In the genomic region with DNA sequence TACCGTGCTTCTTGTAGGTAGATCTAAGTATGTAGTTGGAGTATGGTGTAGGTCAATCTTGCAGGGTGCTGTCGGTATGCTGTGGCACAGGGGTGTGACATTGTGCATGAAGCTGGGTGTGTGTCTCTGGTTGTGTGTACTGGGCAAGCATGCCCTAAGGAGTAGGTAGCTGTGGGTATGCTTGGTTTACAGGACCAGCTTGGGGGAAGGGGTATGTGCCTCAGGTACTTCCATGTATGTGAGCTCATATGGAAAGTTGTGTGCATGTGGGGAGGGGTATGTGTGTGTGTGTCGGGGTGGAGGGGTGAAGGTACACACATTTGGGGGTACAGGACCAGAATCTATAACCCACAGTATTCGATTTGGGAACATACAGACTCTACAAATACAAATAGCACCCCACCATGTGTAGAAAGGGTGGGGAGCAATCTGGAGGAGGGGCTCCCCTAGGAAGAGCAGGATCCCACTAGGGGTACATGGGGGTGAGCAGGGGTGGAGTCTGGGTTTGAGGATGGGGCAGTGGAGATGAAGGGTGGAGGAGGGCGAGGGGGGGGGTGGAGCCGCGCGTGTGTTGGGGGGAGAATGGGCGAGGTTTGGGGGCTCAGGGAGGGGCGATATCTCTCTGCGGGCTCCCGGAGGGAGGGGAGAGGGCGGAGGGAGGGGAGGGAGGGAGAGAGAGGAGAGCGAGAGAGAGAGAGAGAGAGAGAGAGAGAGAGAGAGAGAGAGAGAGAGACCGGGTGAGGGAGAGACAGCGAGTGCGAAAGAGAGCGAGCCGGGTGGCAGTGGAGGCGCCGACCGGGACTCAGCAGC, we compare ENCODE assay signal across 8 mouse cellular contexts. TPM values are rescaled to one million over a fixed set of nuclear protein-coding genes. Genes with fewer than 3 reads are reported as not detected.
A peak's percentile ranks its signal among the peaks of the same experiment; 100 is the strongest.
DNase-seq lines count a peak whose midpoint lies in the region; ATAC-seq and TF ChIP-seq lines count a peak whose summit lies in the region.

A gene (plus strand): TSS at position 779 of the 810 bp plus-strand sequence.

- H3K27ac ChIP-seq in kidney, postnatal 0 days: peak within 1 kb of the TSS; percentile 42; the same call in 1 of the 2 replicates
- no peak within 1 kb of the TSS for H3K27ac ChIP-seq in embryonic facial prominence, embryonic 11.5 days (replicated peaks; ENCODE audit: low read depth, low read length)
- peak within 1 kb of the TSS; percentile 81 for H3K27ac ChIP-seq in hindbrain, embryonic 16.5 days (ENCODE audit: low read depth, low read length)
- H3K27ac ChIP-seq in liver, embryonic 13.5 days: no peak within 1 kb of the TSS

- peak within 1 kb of the TSS; percentile 54 for H3K9ac ChIP-seq in kidney, postnatal 0 days (ENCODE audit: low read depth, low read length)
- peak within 1 kb of the TSS; percentile 55 for H3K9ac ChIP-seq in embryonic facial prominence, embryonic 11.5 days (replicated peaks; ENCODE audit: low read length)
- peak within 1 kb of the TSS; percentile 86 for H3K9ac ChIP-seq in hindbrain, embryonic 16.5 days (ENCODE audit: low read depth, low read length)
- no peak within 1 kb of the TSS for H3K9ac ChIP-seq in liver, embryonic 13.5 days

- H3K36me3 ChIP-seq in kidney, postnatal 0 days (ENCODE audit: insufficient read depth, low read length): no peaks in the 10 kb centered on the region
- H3K36me3 ChIP-seq in embryonic facial prominence, embryonic 11.5 days (replicated peaks; ENCODE audit: control insufficient read depth, insufficient read depth, low read depth, low read length): no peaks in the 10 kb centered on the region
- peaks cover 10% of the 10 kb centered on the region for H3K36me3 ChIP-seq in hindbrain, embryonic 16.5 days (ENCODE audit: control insufficient read depth, insufficient read depth, low read length)
- H3K36me3 ChIP-seq in liver, embryonic 13.5 days: no peaks in the 10 kb centered on the region

- H3K9me3 ChIP-seq in kidney, postnatal 0 days (replicated peaks; ENCODE audit: low read length): no peaks in the 10 kb centered on the region
- H3K9me3 ChIP-seq in embryonic facial prominence, embryonic 11.5 days (replicated peaks; ENCODE audit: control insufficient read depth, low read length): no peaks in the 10 kb centered on the region
- H3K9me3 ChIP-seq in hindbrain, embryonic 16.5 days (ENCODE audit: control insufficient read depth, low read length): no peaks in the 10 kb centered on the region
- no peaks in the 10 kb centered on the region for H3K9me3 ChIP-seq in liver, embryonic 13.5 days (replicated peaks)

- peaks cover 23% of the 10 kb centered on the region for H3K4me1 ChIP-seq in kidney, postnatal 0 days (replicated peaks; ENCODE audit: insufficient read depth, low read length)
- 0 out of 2 replicates have a peak, but pooled peaks cover 3% of the 10 kb centered on the region for H3K4me1 ChIP-seq in embryonic facial prominence, embryonic 11.5 days (ENCODE audit: control insufficient read depth, insufficient read depth, low read length)
- H3K4me1 ChIP-seq in hindbrain, embryonic 16.5 days (ENCODE audit: control insufficient read depth, insufficient read depth, low read depth, low read length): peaks cover 20% of the 10 kb centered on the region
- H3K4me1 ChIP-seq in liver, embryonic 13.5 days (replicated peaks): peaks cover 22% of the 10 kb centered on the region

- no peak for TF ChIP-seq CTCF in kidney, postnatal 0 days (IDR thresholded peaks at IDR 0.05; ENCODE audit: low read depth)

- H3K4me2 ChIP-seq in kidney, postnatal 0 days (ENCODE audit: low read length): peak within 1 kb of the TSS; percentile 87
- peak within 1 kb of the TSS; percentile 94 for H3K4me2 ChIP-seq in embryonic facial prominence, embryonic 11.5 days (ENCODE audit: low read depth, low read length)
- peak within 1 kb of the TSS; percentile 73 for H3K4me2 ChIP-seq in hindbrain, embryonic 16.5 days (ENCODE audit: low read length)
- peak within 1 kb of the TSS; percentile 56 for H3K4me2 ChIP-seq in liver, embryonic 13.5 days

- no peak for ATAC-seq in kidney, postnatal 0 days (replicated peaks; ENCODE audit: low FRiP score, low read depth)
- ATAC-seq in embryonic facial prominence, embryonic 11.5 days (replicated peaks; ENCODE audit: insufficient number of reproducible peaks, low FRiP score, low TSS enrichment, low read depth): no peak
- ATAC-seq in hindbrain, embryonic 16.5 days: no peak
- ATAC-seq in liver, embryonic 13.5 days (ENCODE audit: low read depth): no peak
- no peak for ATAC-seq in erythroblast, adult 5-6 weeks (replicated peaks; ENCODE audit: low FRiP score, poor library complexity, severe bottlenecking)

- peak; percentile 22 for DNase-seq in kidney, postnatal 0 days (ENCODE audit: low spot score)
- DNase-seq in kidney, postnatal 14 days: no peak
- DNase-seq in embryonic facial prominence, embryonic 11.5 days (ENCODE audit: low spot score): peak; percentile 17
- DNase-seq in liver, embryonic 13.5 days: no peak
- no peak for DNase-seq in cerebellum, postnatal 25 days
- no peak for DNase-seq in adrenal gland, postnatal 14 days

- H3K4me3 ChIP-seq in kidney, postnatal 0 days (replicated peaks; ENCODE audit: low read depth, low read length): peak within 1 kb of the TSS; percentile 38
- H3K4me3 ChIP-seq in embryonic facial prominence, embryonic 11.5 days (ENCODE audit: low read depth, low read length): peak within 1 kb of the TSS; percentile 47
- peak within 1 kb of the TSS; percentile 73 for H3K4me3 ChIP-seq in hindbrain, embryonic 16.5 days (ENCODE audit: low read length)
- peak within 1 kb of the TSS; percentile 35 for H3K4me3 ChIP-seq in liver, embryonic 13.5 days (replicated peaks)

- 17% methylated on average over 20 of the region's 22 CpGs for WGBS in kidney, postnatal 0 days
- WGBS in embryonic facial prominence, embryonic 11.5 days: 16% methylated on average over 16 of the region's 22 CpGs
- 12% methylated on average over 22 of the region's 22 CpGs for WGBS in hindbrain, embryonic 16.5 days
- 13% methylated on average over 15 of the region's 22 CpGs for WGBS in liver, embryonic 13.5 days (ENCODE audit: insufficient replicate concordance)

- 0 out of 2 replicates have a peak, but pooled peaks cover 3% of the 10 kb centered on the region for H3K27me3 ChIP-seq in kidney, postnatal 0 days (ENCODE audit: insufficient read depth, low read length)
- peaks cover 22% of the 10 kb centered on the region for H3K27me3 ChIP-seq in embryonic facial prominence, embryonic 11.5 days (ENCODE audit: control insufficient read depth, insufficient read depth, low read length)
- no peaks in the 10 kb centered on the region for H3K27me3 ChIP-seq in hindbrain, embryonic 16.5 days (replicated peaks; ENCODE audit: control insufficient read depth, insufficient read depth, low read length)
- H3K27me3 ChIP-seq in liver, embryonic 13.5 days: peaks cover 78% of the 10 kb centered on the region

RNA-seq across cellular contexts. Expression of the gene that starts here (rescaled TPM):
- 0.68 and 1.1 TPM in 2 replicates for polyA plus RNA-seq in kidney, postnatal 0 days (2015; fragmentation: Nextera tagmentation; extraction: Ambion mirVana)
- 0.98 and 1.00 TPM in 2 replicates for polyA plus RNA-seq in embryonic facial prominence, embryonic 11.5 days (2014; fragmentation: Nextera tagmentation; extraction: Ambion mirVana)
- polyA plus RNA-seq in hindbrain, embryonic 16.5 days (2015; fragmentation: Nextera tagmentation; extraction: Ambion mirVana): 33.1 and 33.6 TPM in 2 replicates
- 0.06 TPM in 2 replicates for polyA plus RNA-seq in liver, embryonic 13.5 days (2015; fragmentation: Nextera tagmentation; extraction: Ambion mirVana)
- total RNA-seq in erythroblast, adult 5-6 weeks (2015; ENCODE audit: low replicate concordance): not detected in 2 replicates
- not detected in 2 replicates for total RNA-seq in erythroblast, adult 5-6 weeks (2017; ENCODE audit: low replicate concordance)
- 7.6 and 8.0 TPM in 2 replicates for total RNA-seq in adrenal gland, postnatal 14 days (2021)

Comparison
In these comparisons a context has a peak if more than half of its experiments do, and no peak if none do; other contexts are left out.
1. RNA of the gene that starts here (polyA plus RNA-seq): 33.1 to 33.6 TPM in hindbrain, embryonic 16.5 days; 0.98 to 1.00 TPM in embryonic facial prominence, embryonic 11.5 days, 0.68 to 1.1 TPM in kidney, postnatal 0 days and 0.06 TPM in liver, embryonic 13.5 days; every median in the first group is over 10 times any median in the second.
2. Peak in DNase-seq, H3K4me3 ChIP-seq, H3K9ac ChIP-seq and H3K4me2 ChIP-seq in embryonic facial prominence, embryonic 11.5 days; RNA of the gene not detected or under 1 TPM.
3. H3K27ac ChIP-seq: peak in kidney, postnatal 0 days (single experiment) and hindbrain, embryonic 16.5 days (single experiment); none in embryonic facial prominence, embryonic 11.5 days (single experiment) and liver, embryonic 13.5 days (single experiment).
4. Peak in every context shown above with its lines, with median percentiles within 50 percentile points of each other: H3K4me2 ChIP-seq and H3K4me3 ChIP-seq.